23 mouse cellular contexts compared by ENCODE assay signal in the genomic region with DNA sequence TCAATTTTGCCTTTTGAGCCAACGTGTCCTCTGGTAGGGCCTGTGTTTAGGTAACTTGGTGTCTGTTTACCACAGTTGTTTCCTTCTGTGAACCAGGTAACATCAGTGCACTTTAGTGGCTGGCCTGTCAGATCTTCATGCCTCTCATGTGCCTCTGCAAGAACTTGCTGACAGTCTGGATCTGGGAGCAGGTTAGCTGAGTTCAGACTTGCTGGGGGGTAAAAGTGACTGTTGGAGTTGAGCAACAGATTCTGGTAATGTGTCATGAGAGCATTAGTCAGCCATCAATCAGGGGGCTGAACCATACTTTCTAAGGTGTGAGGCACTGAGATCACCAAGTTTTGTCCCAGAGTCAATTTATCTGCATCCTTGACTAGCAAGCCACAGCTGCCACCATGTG. TPM values are rescaled to one million over a fixed set of nuclear protein-coding genes. Genes with fewer than 3 reads are reported as not detected.
DNase-seq lines count a peak whose midpoint lies in the region; ATAC-seq and TF ChIP-seq lines count a peak whose summit lies in the region.
"Had no signal": no experiment of that assay in that cellular context is flagged by ENCODE, and none has a peak within 500 bp of the region (broad histone marks: within the 10 kb centered on the region; RNA-seq: fewer than 3 reads in every experiment).

No protein-coding gene starts in this region.

- no peaks in the 10 kb centered on the region for H3K36me3 ChIP-seq in liver, postnatal 0 days (replicated peaks; ENCODE audit: insufficient read depth, low read length)
- no peaks in the 10 kb centered on the region for H3K36me3 ChIP-seq in liver, embryonic 12.5 days
- H3K36me3 ChIP-seq: embryonic facial prominence, embryonic 13.5 days; forebrain, embryonic 10.5 days; heart, embryonic 13.5 days; hindbrain, embryonic 12.5 days had no signal

- no peak overlapping the region for H3K27ac ChIP-seq in liver, postnatal 0 days (ENCODE audit: low read depth)
- H3K27ac ChIP-seq in liver, embryonic 12.5 days: no peak overlapping the region
- H3K27ac ChIP-seq: embryonic facial prominence, embryonic 13.5 days; forebrain, embryonic 10.5 days; gastrocnemius, adult 2 months; heart, embryonic 13.5 days; hindbrain, embryonic 12.5 days had no signal

- WGBS in liver, postnatal 0 days (ENCODE audit: insufficient replicate concordance): 52% methylated on average over 1 of the region's 1 CpGs
- WGBS in liver, embryonic 12.5 days (ENCODE audit: insufficient replicate concordance): 40% methylated on average over 1 of the region's 1 CpGs

- H3K4me2 ChIP-seq in liver, postnatal 0 days (ENCODE audit: low read depth, low read length): no peak overlapping the region
- no peak overlapping the region for H3K4me2 ChIP-seq in liver, embryonic 12.5 days
- H3K4me2 ChIP-seq: embryonic facial prominence, embryonic 13.5 days; heart, embryonic 13.5 days; hindbrain, embryonic 12.5 days had no signal

- no peak for TF ChIP-seq EP300 in liver, postnatal 0 days (IDR thresholded peaks at IDR 0.05; ENCODE audit: low read depth)

- TF ChIP-seq CTCF in liver, postnatal 0 days (IDR thresholded peaks at IDR 0.05; ENCODE audit: low read depth): no peak

- H3K4me1 ChIP-seq in liver, postnatal 0 days (ENCODE audit: insufficient read depth): no peaks in the 10 kb centered on the region; the same call in 1 of the 2 replicates
- H3K4me1 ChIP-seq in liver, embryonic 12.5 days: no peaks in the 10 kb centered on the region
- H3K4me1 ChIP-seq: embryonic facial prominence, embryonic 13.5 days; forebrain, embryonic 10.5 days; heart, embryonic 13.5 days; hindbrain, embryonic 12.5 days had no signal

- H3K4me3 ChIP-seq in liver, postnatal 0 days (ENCODE audit: low read depth, low read length): no peak overlapping the region
- no peak overlapping the region for H3K4me3 ChIP-seq in liver, embryonic 12.5 days
- H3K4me3 ChIP-seq: embryonic facial prominence, embryonic 13.5 days; forebrain, embryonic 10.5 days; gastrocnemius, adult 2 months; heart, embryonic 13.5 days; hindbrain, embryonic 12.5 days had no signal

- no peak overlapping the region for H3K9ac ChIP-seq in liver, postnatal 0 days (replicated peaks)
- no peak overlapping the region for H3K9ac ChIP-seq in liver, embryonic 12.5 days
- H3K9ac ChIP-seq: embryonic facial prominence, embryonic 13.5 days; heart, embryonic 13.5 days; hindbrain, embryonic 12.5 days had no signal

- no peaks in the 10 kb centered on the region for H3K9me3 ChIP-seq in liver, postnatal 0 days (ENCODE audit: low read length)
- H3K9me3 ChIP-seq in liver, embryonic 12.5 days (replicated peaks): peaks cover 4% of the 10 kb centered on the region; the same call in 1 of the 2 replicates
- H3K9me3 ChIP-seq: embryonic facial prominence, embryonic 13.5 days; forebrain, embryonic 10.5 days; heart, embryonic 13.5 days; hindbrain, embryonic 12.5 days had no signal

- no peaks in the 10 kb centered on the region for H3K27me3 ChIP-seq in liver, postnatal 0 days (ENCODE audit: insufficient read depth, low read length)
- no peaks in the 10 kb centered on the region for H3K27me3 ChIP-seq in liver, embryonic 12.5 days (replicated peaks)
- H3K27me3 ChIP-seq: embryonic facial prominence, embryonic 13.5 days; heart, embryonic 13.5 days; hindbrain, embryonic 12.5 days had no signal

- DNase-seq in kidney, adult 11 months: peak; percentile 24
- no peak for DNase-seq in kidney, postnatal 10 days
- DNase-seq in liver, postnatal 0 days: peak; percentile 16
- DNase-seq in fibroblast of lung, adult 2 months (ENCODE audit: low read depth): peak; percentile 52
- no peak for DNase-seq in MN1 (ENCODE audit: low spot score)
- DNase-seq: adrenal gland, postnatal 10 days; B cell, adult 2 months; cerebellum, adult 11-12 months; cerebellum, adult 9-10 months; cerebellum, postnatal 25 days; gastrocnemius, adult 2 months; gastrocnemius, postnatal 25 days; heart, postnatal 4 days had no signal

- peak; percentile 81 for ATAC-seq in liver, postnatal 0 days
- ATAC-seq in liver, embryonic 12.5 days: no peak
- ATAC-seq: forebrain, embryonic 14.5 days; hindbrain, embryonic 16.5 days; inflammation-experienced regulatory T-cells, adult 6 months had no signal

RNA-seq across cellular contexts. Expression of gene Slco1a6, which starts 16.4 kb away (rescaled TPM):
- polyA plus RNA-seq in liver, postnatal 0 days (2015; fragmentation: Nextera tagmentation; extraction: Ambion mirVana): not detected in 2 replicates
- polyA plus RNA-seq in liver, embryonic 12.5 days (2016; fragmentation: Nextera tagmentation; extraction: Ambion mirVana): not detected in 2 replicates
- polyA plus RNA-seq: cortical plate, adult 2 months; embryonic facial prominence, embryonic 13.5 days; forebrain, embryonic 10.5 days; forebrain, embryonic 14.5 days; heart, embryonic 13.5 days; heart, postnatal 0 days had no signal

Comparison
In these comparisons a context has a peak if more than half of its experiments do, and no peak if none do; other contexts are left out.
1. DNase-seq: peak in kidney, adult 11 months (single experiment), liver, postnatal 0 days (single experiment) and fibroblast of lung, adult 2 months (single experiment); none in kidney, postnatal 10 days (single experiment) and MN1 (single experiment).